Mouse (Mus musculus) bone marrow macrophage, adult 2 months (primary cell): ENCODE results near the gene Camkmt. TPM values are rescaled to one million over a fixed set of nuclear protein-coding genes. Genes with fewer than 3 reads are reported as not detected.

ENCODE experiments used
- H3K27ac ChIP-seq: 2 replicates; pipeline ENCODE4 v1.5.1; 2012; ENCODE audit warnings: low read depth, low read length; ENCODE audit not compliant: insufficient read depth
- H3K4me1 ChIP-seq: 2 replicates; pipeline ENCODE4 v1.6.1; 2012; ENCODE audit warnings: low read length; ENCODE audit not compliant: control insufficient read depth, insufficient read depth
- H3K4me3 ChIP-seq: 2 replicates; pipeline ENCODE4 v1.5.1; 2012; ENCODE audit warnings: mild to moderate bottlenecking, low read length, moderate library complexity; ENCODE audit not compliant: insufficient read depth
- CTCF ChIP-seq: IDR thresholded peaks from 2 replicates; pipeline ENCODE4 v1.5.1; 2012; ENCODE audit warnings: low read depth, mild to moderate bottlenecking, low read length, moderate library complexity
- POLR2A ChIP-seq: IDR thresholded peaks from 2 replicates; pipeline ENCODE4 v1.6.1; 2012; ENCODE audit warnings: mild to moderate bottlenecking, low read depth, low read length, borderline replicate concordance
- polyA plus RNA-seq: library from polyadenylated mRNA; stranded (reverse); fragments of >200 nt; gene quantifications from 2 replicates; pipeline ENCODE4 v1.2.4, GENCODE M21; 2012; ENCODE audit not compliant: missing spikeins, insufficient read depth, insufficient read length

Gene Camkmt
- polyA plus RNA-seq, 1 experiment = 10.8 TPM

GRCm38 (mm10) chr17:85485065-85485945 lies 395.0 kb downstream of the Camkmt start:
- Histone ChIP-seq H3K4me1 (0 out of 2 replicates have a peak, but pooled peaks cover 3% of the 10 kb centered on the region), H3K4me3 (no peak overlapping the region), H3K27ac (no peak overlapping the region)
- no peak for TF ChIP-seq CTCF
- TF ChIP-seq POLR2A = no peak

GRCm38 (mm10) chr17:85485946-85486533 lies 395.7 kb downstream of the Camkmt start:
- Histone ChIP-seq H3K4me1 (0 out of 2 replicates have a peak, but pooled peaks cover 3% of the 10 kb centered on the region), H3K27ac (no peak overlapping the region), H3K4me3 (no peak overlapping the region)
- TF ChIP-seq CTCF = no peak
- no peak for TF ChIP-seq POLR2A

GRCm38 (mm10) chr17:85486585-85487480 lies 396.5 kb downstream of the Camkmt start:
- H3K4me1 ChIP-seq = 0 out of 2 replicates have a peak, but pooled peaks cover 3% of the 10 kb centered on the region
- TF ChIP-seq POLR2A (no peak), CTCF (no peak)
- no peak overlapping the region for H3K27ac ChIP-seq

GRCm38 (mm10) chr17:85487531-85487930 lies 397.2 kb downstream of the Camkmt start:
- Histone ChIP-seq H3K4me3 (no peak overlapping the region), H3K27ac (no peak overlapping the region), H3K4me1 (0 out of 2 replicates have a peak, but pooled peaks cover 3% of the 10 kb centered on the region)
- TF ChIP-seq CTCF (no peak), POLR2A (no peak)

More at GRCm38 (mm10) chr17:85486585-85487480, 396.5 kb downstream of the Camkmt start:
- H3K4me3 ChIP-seq = no peak overlapping the region

GRCm38 (mm10) chr17:85488601-85489487 lies 398.5 kb downstream of the Camkmt start:
- TF ChIP-seq CTCF = no peak
- no peak for TF ChIP-seq POLR2A
- Histone ChIP-seq H3K4me3 (no peak overlapping the region), H3K27ac (no peak overlapping the region), H3K4me1 (0 out of 2 replicates have a peak, but pooled peaks cover 3% of the 10 kb centered on the region)

GRCm38 (mm10) chr17:85489488-85489980 lies 399.2 kb downstream of the Camkmt start:
- no peak for TF ChIP-seq POLR2A
- TF ChIP-seq CTCF = no peak
- no peak overlapping the region for H3K27ac ChIP-seq
- no peak overlapping the region for H3K4me3 ChIP-seq
- 0 out of 2 replicates have a peak, but pooled peaks cover 3% of the 10 kb centered on the region for H3K4me1 ChIP-seq

- H3K4me1 ChIP-seq = 0 out of 2 replicates have a peak, but pooled peaks cover 3% of the 10 kb centered on the region
- TF ChIP-seq POLR2A (no peak), CTCF (no peak)
- no peak overlapping the region for H3K27ac ChIP-seq
- H3K4me3 ChIP-seq = no peak overlapping the region
Measured at GRCm38 (mm10) chr17:85491491-85491890, 401.1 kb downstream of the Camkmt start.

- H3K4me1 ChIP-seq = 0 out of 2 replicates have a peak, but pooled peaks cover under 1% of the 10 kb centered on the region
- TF ChIP-seq CTCF (no peak), POLR2A (no peak)
- no peak overlapping the region for H3K27ac ChIP-seq
- H3K4me3 ChIP-seq = no peak overlapping the region
Measured at GRCm38 (mm10) chr17:85493521-85493920, 403.2 kb downstream of the Camkmt start.
